Comparison of ENCODE assay signal across 8 mouse cellular contexts in genomic region chr6:21984990-21985731, GRCm38 (mm10). TPM values are rescaled to one million over a fixed set of nuclear protein-coding genes. Genes with fewer than 3 reads are reported as not detected.
A peak's percentile ranks its signal among the peaks of the same experiment; 100 is the strongest.
DNase-seq lines count a peak whose midpoint lies in the region; ATAC-seq and TF ChIP-seq lines count a peak whose summit lies in the region.

No protein-coding gene starts in this region.

- peak overlapping the region; percentile 45; the same call in 1 of the 2 replicates for H3K27ac ChIP-seq in CH12.LX (ENCODE audit: insufficient read depth, low read depth)
- H3K27ac ChIP-seq in embryonic facial prominence, embryonic 10.5 days (replicated peaks), result peak overlapping the region; percentile 91
- no peak overlapping the region for H3K27ac ChIP-seq in heart, embryonic 11.5 days (ENCODE audit: low read depth, low read length)
- H3K27ac ChIP-seq in kidney, embryonic 15.5 days, result peak overlapping the region; percentile 88
- no peak overlapping the region for H3K27ac ChIP-seq in liver, embryonic 14.5 days

- H3K79me2 ChIP-seq in CH12.LX (replicated peaks; ENCODE audit: control insufficient read depth, extremely low read depth, insufficient read depth, poor library complexity, severe bottlenecking), result no peaks in the 10 kb centered on the region

- in situ Hi-C loops in CH12.LX (cut with MboI; ENCODE audit: low pct_ligation_motif_present, low pct_unique_long_range_greater_than_20kb, low sequenced_read_pairs), result loop anchor here (5.0 kb wide), 1 partner anchor 87 kb away; no protein-coding TSS in a partner anchor

- peak; percentile 15 to 89; a peak in 2 of 4 replicates for TF ChIP-seq CTCF in CH12.LX (conservative IDR thresholded peaks at IDR 0.05 in 1 of 2, IDR thresholded peaks at IDR 0.05 in 1 of 2; ENCODE audit: low read depth in 2 of 2, low read length in 2 of 2)
- peak; percentile 59 for TF ChIP-seq CTCF in liver, embryonic 14.5 days (IDR thresholded peaks at IDR 0.05; ENCODE audit: low read depth)

- dilution Hi-C loops in CH12.LX (cut with MboI; ENCODE audit: extremely low pct_ligation_motif_present, extremely low pct_unique_long_range_greater_than_20kb, low sequenced_read_pairs), result no loop called here

- DNase-seq in CH12.LX (ENCODE audit: extremely low read depth), result peak; percentile 88
- peak; percentile 69 for DNase-seq in embryonic facial prominence, embryonic 10.5 days (ENCODE audit: low spot score)
- DNase-seq in liver, embryonic 14.5 days (ENCODE audit: low read depth in 3 of 3, low spot score in 3 of 3), result peak; percentile 54 to 64 (median 56)
- peak; percentile 49 for DNase-seq in neural tube, embryonic 10.5 days (ENCODE audit: extremely low spot score, low spot score)
- DNase-seq in urinary bladder, postnatal 36 days (ENCODE audit: low spot score in 2 of 2), result peak; percentile 28 to 50

- ATAC-seq in activated CD4-positive, CD25-positive, alpha-beta regulatory T cell, adult 4 months, result peak; percentile 70
- peak; percentile 42; the same call in 1 of the 2 replicates for ATAC-seq in heart, embryonic 11.5 days (replicated peaks; ENCODE audit: insufficient number of reproducible peaks, low FRiP score, low TSS enrichment)
- ATAC-seq in kidney, embryonic 15.5 days (replicated peaks; ENCODE audit: low FRiP score), result peak; percentile 81
- peak; percentile 50; the same call in 1 of the 2 replicates for ATAC-seq in liver, embryonic 14.5 days (ENCODE audit: insufficient read depth)

- no peaks in the 10 kb centered on the region for H3K27me3 ChIP-seq in CH12.LX (replicated peaks)
- peaks cover 25% of the 10 kb centered on the region for H3K27me3 ChIP-seq in embryonic facial prominence, embryonic 10.5 days (replicated peaks; ENCODE audit: low read depth, poor library complexity, severe bottlenecking)
- no peaks in the 10 kb centered on the region for H3K27me3 ChIP-seq in heart, embryonic 11.5 days (ENCODE audit: control insufficient read depth, insufficient read depth, low read length)
- no peaks in the 10 kb centered on the region for H3K27me3 ChIP-seq in kidney, embryonic 15.5 days
- H3K27me3 ChIP-seq in liver, embryonic 14.5 days (ENCODE audit: control insufficient read depth, insufficient read depth, low read length), result peaks cover 24% of the 10 kb centered on the region

- H3K4me3 ChIP-seq in CH12.LX (replicated peaks in 1 of 3; ENCODE audit: low read depth in 2 of 3, low read length in 2 of 3, poor library complexity in 1 of 3), result peak overlapping the region; percentile 15 to 27 (median 17)
- H3K4me3 ChIP-seq in embryonic facial prominence, embryonic 10.5 days, result peak overlapping the region; percentile 69
- peak overlapping the region; percentile 46 for H3K4me3 ChIP-seq in heart, embryonic 11.5 days (ENCODE audit: low read depth, low read length)
- peak overlapping the region; percentile 58 for H3K4me3 ChIP-seq in kidney, embryonic 15.5 days (replicated peaks)
- H3K4me3 ChIP-seq in liver, embryonic 14.5 days (ENCODE audit: insufficient read depth in 1 of 2, low read depth in 2 of 2, low read length in 2 of 2), result peak overlapping the region; percentile 34 to 48

- no peak for TF ChIP-seq POLR2A in CH12.LX (IDR thresholded peaks at IDR 0.05; ENCODE audit: low read depth, low read length)

- H3K9me3 ChIP-seq in CH12.LX (replicated peaks; ENCODE audit: low read length), result no peaks in the 10 kb centered on the region
- no peaks in the 10 kb centered on the region for H3K9me3 ChIP-seq in embryonic facial prominence, embryonic 10.5 days
- no peaks in the 10 kb centered on the region for H3K9me3 ChIP-seq in heart, embryonic 11.5 days (replicated peaks; ENCODE audit: control insufficient read depth, low read length)
- H3K9me3 ChIP-seq in kidney, embryonic 15.5 days (replicated peaks), result no peaks in the 10 kb centered on the region
- H3K9me3 ChIP-seq in liver, embryonic 14.5 days (ENCODE audit: control insufficient read depth, low read length), result no peaks in the 10 kb centered on the region

- H3K4me1 ChIP-seq in CH12.LX (ENCODE audit: control insufficient read depth in 1 of 2, insufficient read depth in 2 of 2), result no peaks in the 10 kb centered on the region
- H3K4me1 ChIP-seq in embryonic facial prominence, embryonic 10.5 days, result peaks cover 19% of the 10 kb centered on the region
- peaks cover 4% of the 10 kb centered on the region; the same call in 1 of the 2 replicates for H3K4me1 ChIP-seq in heart, embryonic 11.5 days (ENCODE audit: control insufficient read depth, insufficient read depth, low read length)
- peaks cover 8% of the 10 kb centered on the region; the same call in 1 of the 2 replicates for H3K4me1 ChIP-seq in kidney, embryonic 15.5 days
- H3K4me1 ChIP-seq in liver, embryonic 14.5 days (replicated peaks; ENCODE audit: control insufficient read depth in 2 of 2, insufficient read depth in 2 of 2, low read length in 1 of 2), result no peaks in the 10 kb centered on the region

- TF ChIP-seq EP300 in CH12.LX (IDR thresholded peaks at IDR 0.05; ENCODE audit: low read length), result no peak
- no peak for TF ChIP-seq EP300 in liver, embryonic 14.5 days (IDR thresholded peaks at IDR 0.05; ENCODE audit: low read depth)

- H3K36me3 ChIP-seq in CH12.LX (replicated peaks in 1 of 2; ENCODE audit: control insufficient read depth in 1 of 2, insufficient read depth in 1 of 2, low read length in 1 of 2), result no peaks in the 10 kb centered on the region
- no peaks in the 10 kb centered on the region for H3K36me3 ChIP-seq in embryonic facial prominence, embryonic 10.5 days (replicated peaks)
- H3K36me3 ChIP-seq in heart, embryonic 11.5 days (ENCODE audit: control insufficient read depth, insufficient read depth, low read length), result no peaks in the 10 kb centered on the region
- H3K36me3 ChIP-seq in kidney, embryonic 15.5 days, result no peaks in the 10 kb centered on the region
- H3K36me3 ChIP-seq in liver, embryonic 14.5 days (replicated peaks; ENCODE audit: control insufficient read depth, insufficient read depth, low read depth), result no peaks in the 10 kb centered on the region

- TF ChIP-seq RAD21 in CH12.LX (IDR thresholded peaks at IDR 0.05; ENCODE audit: low read depth, low read length), result peak; percentile 82

- peak overlapping the region; percentile 97 for H3K4me2 ChIP-seq in CH12.LX (ENCODE audit: insufficient read depth, low read depth, poor library complexity, severe bottlenecking)
- H3K4me2 ChIP-seq in heart, embryonic 11.5 days, result peak overlapping the region; percentile 84
- peak overlapping the region; percentile 71 for H3K4me2 ChIP-seq in kidney, embryonic 15.5 days
- H3K4me2 ChIP-seq in liver, embryonic 14.5 days (ENCODE audit: low read depth), result peak overlapping the region; percentile 57

- H3K9ac ChIP-seq in CH12.LX (ENCODE audit: insufficient read depth, low read depth), result peak overlapping the region; percentile 78
- H3K9ac ChIP-seq in heart, embryonic 11.5 days (ENCODE audit: low read depth, low read length), result peak overlapping the region; percentile 47; the same call in 1 of the 2 replicates
- H3K9ac ChIP-seq in kidney, embryonic 15.5 days, result peak overlapping the region; percentile 43; the same call in 1 of the 2 replicates
- H3K9ac ChIP-seq in liver, embryonic 14.5 days (replicated peaks), result no peak overlapping the region

- 7% methylated on average over 16 of the region's 16 CpGs for WGBS in embryonic facial prominence, embryonic 10.5 days
- 8% methylated on average over 16 of the region's 16 CpGs for WGBS in heart, embryonic 11.5 days (ENCODE audit: insufficient replicate concordance)
- 4% methylated on average over 16 of the region's 16 CpGs for WGBS in kidney, embryonic 15.5 days
- WGBS in liver, embryonic 14.5 days (ENCODE audit: insufficient replicate concordance), result 13% methylated on average over 16 of the region's 16 CpGs

TF ChIP-seq in CH12.LX, 34 proteins besides CTCF, POLR2A, EP300 and RAD21 (continues in another document):
- TF ChIP-seq TCF12 (IDR thresholded peaks at IDR 0.05; ENCODE audit: low read depth, low read length) (0 out of 2 replicates have a peak, but pooled peaks have one; percentile 21), SMC3 (IDR thresholded peaks at IDR 0.05; ENCODE audit: low read depth, low read length) (peak; percentile 66), MAZ (IDR thresholded peaks at IDR 0.05; ENCODE audit: low read depth, low read length) (peak; percentile 69; the same call in 1 of the 2 replicates), SIN3A (IDR thresholded peaks at IDR 0.05; ENCODE audit: low read length) (0 out of 2 replicates have a peak, but pooled peaks have one; percentile 48), KAT2A (IDR thresholded peaks at IDR 0.05; ENCODE audit: insufficient replicate concordance, low read length) (no peak), CHD2 (IDR thresholded peaks at IDR 0.05; ENCODE audit: low read length) (no peak; the same call in 1 of the 2 replicates), ZNF384 (IDR thresholded peaks at IDR 0.05; ENCODE audit: low read depth, low read length) (peak; percentile 75), ZMIZ1 (IDR thresholded peaks at IDR 0.05; ENCODE audit: low read depth, low read length) (no peak), E2F4 (IDR thresholded peaks at IDR 0.05; ENCODE audit: insufficient replicate concordance, low read depth, low read length) (0 out of 2 replicates have a peak, but pooled peaks have one; percentile 3)

RNA-seq across cellular contexts. Expression of gene Cped1, which starts 0.6 kb away (rescaled TPM):
- 4.7 and 6.8 TPM in 2 replicates for total RNA-seq in CH12.LX (2012; rRNA removed)
- 0.46 and 0.51 TPM in 2 replicates for total RNA-seq in CH12.LX (2014; rRNA removed)
- 1.1 TPM in 2 replicates for polyA plus RNA-seq in CH12.LX (2012; ENCODE audit: insufficient read length, low read depth)
- polyA plus RNA-seq in activated CD4-positive, CD25-positive, alpha-beta regulatory T cell, adult 4 months (2017; shearing (Covaris generic)), result under 1 TPM in 1 of 2 experiments, not detected in 1; 0.29 TPM
- 34.4 and 39.3 TPM in 2 replicates for polyA plus RNA-seq in embryonic facial prominence, embryonic 10.5 days (2016; fragmentation: Nextera tagmentation; extraction: Ambion mirVana)
- 5.6 and 6.4 TPM in 2 replicates for polyA plus RNA-seq in heart, embryonic 11.5 days (2014; fragmentation: Nextera tagmentation; extraction: Ambion mirVana)
- polyA plus RNA-seq in kidney, embryonic 15.5 days (2015; fragmentation: Nextera tagmentation; extraction: Ambion mirVana), result 41.8 and 43.9 TPM in 2 replicates
- polyA plus RNA-seq in liver, embryonic 14.5 days (2012; rRNA removed), result 1.2 and 1.8 TPM in 2 replicates
- 2.5 and 3.3 TPM in 2 replicates for polyA plus RNA-seq in liver, embryonic 14.5 days (2014; fragmentation: Nextera tagmentation; extraction: Ambion mirVana)

RNA-seq across cellular contexts. Expression of gene Ing3, which starts 35.8 kb away (rescaled TPM):
- total RNA-seq in CH12.LX (2012; rRNA removed), result 14.5 and 20.2 TPM in 2 replicates
- total RNA-seq in CH12.LX (2014; rRNA removed), result 34.3 and 45.6 TPM in 2 replicates
- polyA plus RNA-seq in CH12.LX (2012; ENCODE audit: insufficient read length, low read depth), result 21.9 and 27.4 TPM in 2 replicates
- 100 to 1,000 TPM in 1 of 2 experiments, 10 to 100 TPM in 1; 57.6 to 114 TPM for polyA plus RNA-seq in activated CD4-positive, CD25-positive, alpha-beta regulatory T cell, adult 4 months (2017; shearing (Covaris generic))
- polyA plus RNA-seq in embryonic facial prominence, embryonic 10.5 days (2016; fragmentation: Nextera tagmentation; extraction: Ambion mirVana), result 56.0 and 56.7 TPM in 2 replicates
- 21.3 and 27.0 TPM in 2 replicates for polyA plus RNA-seq in heart, embryonic 11.5 days (2014; fragmentation: Nextera tagmentation; extraction: Ambion mirVana)
- polyA plus RNA-seq in kidney, embryonic 15.5 days (2015; fragmentation: Nextera tagmentation; extraction: Ambion mirVana), result 64.5 and 72.0 TPM in 2 replicates
- 3.6 and 5.5 TPM in 2 replicates for polyA plus RNA-seq in liver, embryonic 14.5 days (2012; rRNA removed)
- 16.1 and 16.6 TPM in 2 replicates for polyA plus RNA-seq in liver, embryonic 14.5 days (2014; fragmentation: Nextera tagmentation; extraction: Ambion mirVana)

Comparison
In these comparisons a context has a peak if more than half of its experiments do, and no peak if none do; other contexts are left out.
1. H3K27ac ChIP-seq: peak in CH12.LX (single experiment), embryonic facial prominence, embryonic 10.5 days (single experiment) and kidney, embryonic 15.5 days (single experiment); none in heart, embryonic 11.5 days (single experiment) and liver, embryonic 14.5 days (single experiment).
2. H3K4me3 ChIP-seq: peak in every context shown above with its lines; median percentile 69 in embryonic facial prominence, embryonic 10.5 days; 58 in kidney, embryonic 15.5 days; 46 in heart, embryonic 11.5 days; 41 in liver, embryonic 14.5 days; 17 in CH12.LX.
3. Peak in every context shown above with its lines, with median percentiles within 50 percentile points of each other: DNase-seq, H3K4me2 ChIP-seq and ATAC-seq.